Mouse (Mus musculus): Measurements from ENCODE around the gene Aven.

GRCm38 (mm10) chr2:112503978-112504377, 11.2 kb downstream of the Aven start:
- TF ChIP-seq GATA1 (IDR thresholded peaks at IDR 0.05; ENCODE audit: low read length) (no peak), TAL1 (IDR thresholded peaks at IDR 0.05; ENCODE audit: low read length) (no peak)
